Mouse (Mus musculus): Measurements from ENCODE around the gene Apopt1. TPM values are rescaled to one million over a fixed set of nuclear protein-coding genes. Genes with fewer than 3 reads are reported as not detected.

Apopt1 gene
- polyA plus RNA-seq, 1 experiment = 8.4 TPM

- H3K27me3 ChIP-seq (ENCODE audit: control insufficient read depth) = peaks cover 28% of the 10 kb centered on the region
- peaks cover 46% of the 10 kb centered on the region for H3K4me1 ChIP-seq (ENCODE audit: control insufficient read depth)
Measured at GRCm38 (mm10) chr12:111756698-111757082, 43.6 kb downstream of the Apopt1 start.

GRCm38 (mm10) chr12:111757561-111758325, 44.7 kb downstream of the Apopt1 start:
- Histone ChIP-seq H3K4me1 (ENCODE audit: control insufficient read depth) (peaks cover 53% of the 10 kb centered on the region), H3K9me3 (ENCODE audit: control insufficient read depth, low read length) (no peaks in the 10 kb centered on the region), H3K36me3 (ENCODE audit: control insufficient read depth) (peaks cover 10% of the 10 kb centered on the region), H3K4me3 (replicated peaks) (peak overlapping the region; percentile 74), H3K27me3 (ENCODE audit: control insufficient read depth) (peaks cover 28% of the 10 kb centered on the region)
- TF ChIP-seq GATA1 (IDR thresholded peaks at IDR 0.05; ENCODE audit: low read length) (no peak), TAL1 (IDR thresholded peaks at IDR 0.05; ENCODE audit: low read length) (no peak)

More at GRCm38 (mm10) chr12:111756698-111757082, 43.6 kb downstream of the Apopt1 start:
- TF ChIP-seq TAL1 (IDR thresholded peaks at IDR 0.05; ENCODE audit: low read length) = no peak
- no peak for TF ChIP-seq GATA1 (IDR thresholded peaks at IDR 0.05; ENCODE audit: low read length)
- Histone ChIP-seq H3K36me3 (ENCODE audit: control insufficient read depth) (no peaks in the 10 kb centered on the region), H3K4me3 (replicated peaks) (no peak overlapping the region), H3K9me3 (ENCODE audit: control insufficient read depth, low read length) (no peaks in the 10 kb centered on the region)

GRCm38 (mm10) chr12:111758381-111759175, 45.5 kb downstream of the Apopt1 start, which contains the start of gene Klc1:
Gene Klc1 (plus strand): TSS chr12:111758849.
- Histone ChIP-seq H3K4me1 (ENCODE audit: control insufficient read depth) (peaks cover 61% of the 10 kb centered on the region), H3K27me3 (ENCODE audit: control insufficient read depth) (peaks cover 28% of the 10 kb centered on the region), H3K36me3 (ENCODE audit: control insufficient read depth) (peaks cover 18% of the 10 kb centered on the region), H3K9me3 (ENCODE audit: control insufficient read depth, low read length) (no peaks in the 10 kb centered on the region), H3K4me3 (replicated peaks) (peak within 1 kb of the TSS; percentile 74)
- TF ChIP-seq TAL1 (IDR thresholded peaks at IDR 0.05; ENCODE audit: low read length) = no peak
- TF ChIP-seq GATA1 (IDR thresholded peaks at IDR 0.05; ENCODE audit: low read length) = no peak

- peaks cover 61% of the 10 kb centered on the region for H3K4me1 ChIP-seq (ENCODE audit: control insufficient read depth)
- H3K36me3 ChIP-seq (ENCODE audit: control insufficient read depth) = peaks cover 21% of the 10 kb centered on the region
- H3K4me3 ChIP-seq (replicated peaks) = peak overlapping the region; percentile 74
Measured at GRCm38 (mm10) chr12:111759176-111760061, 46.4 kb downstream of the Apopt1 start.

GRCm38 (mm10) chr12:111760306-111760908, 47.3 kb downstream of the Apopt1 start:
- peaks cover 53% of the 10 kb centered on the region for H3K4me1 ChIP-seq (ENCODE audit: control insufficient read depth)
- H3K9me3 ChIP-seq (ENCODE audit: control insufficient read depth, low read length) = no peaks in the 10 kb centered on the region
- TF ChIP-seq TAL1 (IDR thresholded peaks at IDR 0.05; ENCODE audit: low read length) (no peak), GATA1 (IDR thresholded peaks at IDR 0.05; ENCODE audit: low read length) (no peak)
- H3K36me3 ChIP-seq (ENCODE audit: control insufficient read depth) = peaks cover 21% of the 10 kb centered on the region
- peaks cover 24% of the 10 kb centered on the region for H3K27me3 ChIP-seq (ENCODE audit: control insufficient read depth)
- no peak overlapping the region for H3K4me3 ChIP-seq (replicated peaks)

More at GRCm38 (mm10) chr12:111759176-111760061, 46.4 kb downstream of the Apopt1 start:
- TF ChIP-seq GATA1 (IDR thresholded peaks at IDR 0.05; ENCODE audit: low read length) (no peak), TAL1 (IDR thresholded peaks at IDR 0.05; ENCODE audit: low read length) (no peak)
- Histone ChIP-seq H3K27me3 (ENCODE audit: control insufficient read depth) (peaks cover 28% of the 10 kb centered on the region), H3K9me3 (ENCODE audit: control insufficient read depth, low read length) (no peaks in the 10 kb centered on the region)

GRCm38 (mm10) chr12:111762620-111763280, 49.7 kb downstream of the Apopt1 start:
- TF ChIP-seq TAL1 (IDR thresholded peaks at IDR 0.05; ENCODE audit: low read length) (no peak), GATA1 (IDR thresholded peaks at IDR 0.05; ENCODE audit: low read length) (no peak)
- Histone ChIP-seq H3K27me3 (ENCODE audit: control insufficient read depth) (peaks cover 5% of the 10 kb centered on the region), H3K4me3 (replicated peaks) (no peak overlapping the region), H3K9me3 (ENCODE audit: control insufficient read depth, low read length) (no peaks in the 10 kb centered on the region), H3K4me1 (ENCODE audit: control insufficient read depth) (peaks cover 50% of the 10 kb centered on the region), H3K36me3 (ENCODE audit: control insufficient read depth) (peaks cover 23% of the 10 kb centered on the region)

- H3K27me3 ChIP-seq (ENCODE audit: control insufficient read depth) = no peaks in the 10 kb centered on the region
- H3K9me3 ChIP-seq (ENCODE audit: control insufficient read depth, low read length) = no peaks in the 10 kb centered on the region
- peaks cover 26% of the 10 kb centered on the region for H3K4me1 ChIP-seq (ENCODE audit: control insufficient read depth)
- H3K36me3 ChIP-seq (ENCODE audit: control insufficient read depth) = peaks cover 30% of the 10 kb centered on the region
- no peak overlapping the region for H3K4me3 ChIP-seq (replicated peaks)
- no peak for TF ChIP-seq TAL1 (IDR thresholded peaks at IDR 0.05; ENCODE audit: low read length)
- no peak for TF ChIP-seq GATA1 (IDR thresholded peaks at IDR 0.05; ENCODE audit: low read length)
Measured at GRCm38 (mm10) chr12:111766313-111767236, 53.5 kb downstream of the Apopt1 start.

Measured in erythroblast, embryonic 14.5 days (primary cell).